Mouse (Mus musculus) embryonic fibroblast, embryonic 13.5 days (primary cell): Measurements from ENCODE around the gene Trim14. TPM values are rescaled to one million over a fixed set of nuclear protein-coding genes. Genes with fewer than 3 reads are reported as not detected.

ENCODE experiments used
- H3K27ac ChIP-seq: 2 replicates; pipeline ENCODE4 v1.5.1; 2012; ENCODE audit warnings: low read length, control low read depth, inconsistent platforms; ENCODE audit not compliant: insufficient read depth
- H3K4me1 ChIP-seq: 2 replicates; pipeline ENCODE4 v1.6.1; 2011; ENCODE audit warnings: low read length; ENCODE audit not compliant: control insufficient read depth, insufficient read depth
- H3K4me3 ChIP-seq: 2 replicates; pipeline ENCODE4 v1.5.1; 2011; ENCODE audit warnings: mild to moderate bottlenecking, control low read depth, low read length; ENCODE audit not compliant: insufficient read depth
- CTCF ChIP-seq: IDR thresholded peaks from 2 replicates; pipeline ENCODE4 v1.5.1; 2011; ENCODE audit warnings: mild to moderate bottlenecking, control low read depth, low read length, moderate library complexity, borderline replicate concordance; ENCODE audit not compliant: insufficient read depth
- POLR2A ChIP-seq: IDR thresholded peaks from 2 replicates; pipeline ENCODE4 v1.6.1; 2011; ENCODE audit warnings: low read depth, mild to moderate bottlenecking, control low read depth, low read length, moderate library complexity
- polyA plus RNA-seq: library from polyadenylated mRNA; stranded (reverse); fragments of >200 nt; gene quantifications from 2 replicates; pipeline ENCODE4 v1.2.4, GENCODE M21; 2011; ENCODE audit warnings: low read depth; ENCODE audit not compliant: missing spikeins, insufficient read length

The Trim14 gene
- polyA plus RNA-seq, 1 experiment: 0.93 TPM

DNA sequence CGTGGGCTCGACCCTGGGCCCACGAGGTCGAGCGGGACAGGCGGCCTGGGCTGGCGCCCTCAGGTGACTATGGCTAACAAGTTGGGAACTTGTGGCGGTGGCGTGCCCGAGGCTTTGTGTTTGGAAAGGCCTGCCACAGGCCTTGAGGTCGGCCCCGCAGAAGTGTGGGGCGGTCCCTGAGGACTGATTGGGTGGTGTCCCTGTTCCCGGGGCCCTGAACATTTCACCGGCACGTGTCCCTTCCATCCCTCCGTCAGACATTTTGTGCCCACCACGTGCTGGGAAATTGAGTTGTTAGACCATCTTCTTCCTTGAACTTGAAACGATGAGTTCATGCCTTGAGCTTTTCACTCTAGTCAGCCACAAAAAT lies 83.5 kb downstream of the Trim14 start:
- Histone ChIP-seq H3K4me3 (peak overlapping the region; percentile 57), H3K27ac (peak overlapping the region; percentile 94), H3K4me1 (peaks cover 6% of the 10 kb centered on the region)
- TF ChIP-seq CTCF (no peak), POLR2A (peak; percentile 65)

DNA sequence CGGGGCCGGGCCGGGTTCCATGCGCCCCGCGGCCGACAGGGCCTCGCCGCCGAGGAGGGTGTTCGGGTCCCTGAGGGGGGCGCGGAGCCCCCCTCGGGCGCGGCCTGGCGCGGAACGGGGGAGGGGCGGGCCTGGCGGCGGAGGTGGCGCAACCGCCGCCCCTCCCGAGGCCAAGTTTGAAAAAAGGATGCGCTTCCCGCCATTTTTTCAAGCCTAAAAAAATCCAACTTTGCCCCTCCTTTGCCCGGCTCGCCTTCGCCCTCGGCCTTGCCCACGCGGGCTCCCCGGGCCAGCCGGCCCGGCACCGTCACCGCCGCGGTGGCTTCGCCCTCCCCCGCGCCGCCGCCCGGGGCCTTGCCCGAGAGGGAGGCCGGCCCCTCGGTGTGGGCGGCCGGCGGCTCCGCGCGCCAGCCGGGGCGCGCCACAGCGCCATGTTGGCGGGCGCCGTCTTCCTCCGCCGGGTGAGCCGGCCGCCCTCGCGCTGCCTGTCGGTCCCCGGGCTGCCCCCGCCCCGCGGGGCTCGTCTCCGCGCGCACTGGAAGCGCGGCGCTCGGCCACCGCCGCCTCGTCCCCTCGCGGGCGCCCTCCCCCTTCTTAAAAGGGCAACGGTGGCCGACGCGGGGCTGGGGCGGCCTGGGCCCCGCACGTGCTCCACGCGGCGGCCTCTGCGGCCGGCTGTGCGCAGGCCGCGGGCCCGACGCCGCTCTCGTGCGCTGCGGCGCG lies 84.0 kb downstream of the Trim14 start:
- peaks cover 6% of the 10 kb centered on the region for H3K4me1 ChIP-seq
- H3K4me3 ChIP-seq: peak overlapping the region; percentile 89
- TF ChIP-seq POLR2A: no peak
- TF ChIP-seq CTCF: no peak
- H3K27ac ChIP-seq: peak overlapping the region; percentile 94

DNA sequence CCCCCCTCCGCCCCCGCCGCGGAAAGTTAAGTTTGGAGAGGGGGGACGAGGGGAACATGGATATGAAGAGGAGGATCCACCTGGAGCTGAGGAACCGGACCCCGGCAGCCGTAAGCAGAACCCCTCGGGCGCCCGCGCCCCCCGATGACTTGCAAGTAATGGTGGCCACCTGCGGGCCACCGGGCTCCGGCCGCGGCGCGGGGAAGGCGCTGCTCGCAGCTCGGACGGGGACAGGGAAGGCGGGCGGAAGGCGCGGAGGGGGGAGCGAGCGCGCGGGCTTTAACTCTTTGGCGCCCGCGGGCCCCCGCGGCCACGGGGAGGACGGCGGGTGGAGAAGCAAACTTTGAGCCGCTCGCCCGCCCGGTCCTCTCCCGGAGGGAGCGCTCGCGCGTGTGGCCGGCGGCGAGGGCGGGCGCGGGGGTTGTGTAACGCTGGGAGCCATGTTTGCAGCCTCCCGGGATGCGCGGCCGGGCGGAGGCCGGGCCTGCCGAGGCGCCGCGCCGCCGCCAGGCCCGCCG lies 84.6 kb downstream of the Trim14 start:
- TF ChIP-seq CTCF (no peak), POLR2A (peak; percentile 33; the same call in 1 of the 2 replicates)
- Histone ChIP-seq H3K27ac (peak overlapping the region; percentile 94), H3K4me1 (peaks cover 6% of the 10 kb centered on the region), H3K4me3 (peak overlapping the region; percentile 89)

DNA sequence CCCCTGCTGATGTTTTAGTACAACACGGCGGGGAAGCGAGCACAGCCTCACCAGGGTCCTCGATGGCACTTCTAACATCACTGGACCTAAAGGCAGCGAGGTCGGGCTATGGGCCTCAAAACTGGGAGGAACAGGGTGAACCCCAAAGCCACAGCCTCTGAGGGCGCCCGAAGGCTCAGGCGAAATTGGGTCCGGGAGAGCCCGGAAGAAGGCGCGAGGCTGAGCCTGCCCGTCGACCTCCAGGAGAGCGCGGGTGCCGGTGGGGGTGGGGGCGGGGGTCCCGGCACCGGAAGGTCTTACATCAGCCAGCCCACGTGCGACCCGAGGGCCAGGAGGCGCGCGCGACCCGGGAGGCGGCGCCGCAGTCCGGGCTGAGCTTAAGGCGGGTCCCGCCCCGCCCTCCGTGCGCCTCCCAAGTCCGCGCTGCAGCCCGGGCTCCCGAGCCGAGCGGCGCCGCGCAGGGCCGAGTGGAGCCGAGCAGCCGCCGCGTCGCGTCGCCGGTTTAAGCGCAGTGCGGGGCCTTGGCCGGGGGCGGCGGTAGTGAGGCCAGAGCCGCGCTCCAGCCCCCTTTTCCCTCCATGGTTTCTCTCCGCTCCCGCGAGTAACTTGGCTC lies 85.3 kb downstream of the Trim14 start, which contains the start of gene Anp32b:
TSS of gene Anp32b (plus strand) at position 384 of the 613 bp plus-strand sequence.
- peaks cover 3% of the 10 kb centered on the region; the same call in 1 of the 2 replicates for H3K4me1 ChIP-seq
- H3K4me3 ChIP-seq: peak within 1 kb of the TSS; percentile 89
- peak within 1 kb of the TSS; percentile 94 for H3K27ac ChIP-seq
- peak; percentile 43; the same call in 1 of the 2 replicates for TF ChIP-seq CTCF
- peak; percentile 48 for TF ChIP-seq POLR2A

DNA sequence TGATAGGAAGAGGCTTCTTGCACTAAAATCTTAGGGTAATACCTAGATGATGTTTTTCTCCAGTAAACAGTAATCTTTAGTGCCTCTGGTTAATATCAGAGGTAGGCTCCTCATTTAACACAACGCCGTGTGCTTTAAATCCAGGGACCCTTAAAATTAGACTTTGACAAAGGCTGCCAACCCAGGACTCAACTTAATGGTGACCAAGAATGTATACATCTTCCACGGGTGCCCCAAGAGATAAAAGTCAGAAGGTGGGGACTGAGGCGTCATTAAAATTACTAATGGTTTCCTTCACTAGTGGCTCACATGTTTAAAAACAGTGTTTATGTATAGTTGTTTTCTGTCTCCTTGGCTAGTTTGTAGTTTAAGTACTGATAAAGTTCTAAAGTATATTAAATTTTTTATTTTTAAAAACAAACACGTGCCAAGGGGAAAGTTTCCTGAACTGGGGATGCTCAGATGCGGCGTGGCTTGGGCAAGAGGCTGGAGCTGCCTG lies 85.9 kb downstream of the Trim14 start:
- TF ChIP-seq CTCF: no peak
- no peak for TF ChIP-seq POLR2A
- H3K4me1 ChIP-seq: peaks cover 3% of the 10 kb centered on the region; the same call in 1 of the 2 replicates
- H3K27ac ChIP-seq: peak overlapping the region; percentile 53
- H3K4me3 ChIP-seq: peak overlapping the region; percentile 24

DNA sequence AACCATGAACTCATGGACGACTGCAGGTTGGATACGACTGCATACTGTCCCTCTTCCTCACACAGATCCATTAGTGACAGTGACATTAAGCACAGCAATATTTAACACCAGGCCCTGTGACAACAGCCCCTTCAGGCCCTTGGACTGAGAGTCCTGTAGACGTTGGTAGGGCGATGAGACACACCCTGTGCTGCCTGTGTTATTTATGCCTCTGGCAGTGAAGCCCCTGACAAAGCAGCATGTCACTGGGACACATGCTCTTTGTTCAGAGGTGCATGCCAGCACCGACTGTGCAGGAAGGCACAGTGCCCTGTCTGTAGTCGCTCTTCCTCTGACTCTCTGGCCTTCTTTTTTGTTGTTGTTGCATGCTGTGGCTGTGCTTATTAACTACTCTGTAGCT lies 87.1 kb downstream of the Trim14 start:
- no peak overlapping the region for H3K27ac ChIP-seq

DNA sequence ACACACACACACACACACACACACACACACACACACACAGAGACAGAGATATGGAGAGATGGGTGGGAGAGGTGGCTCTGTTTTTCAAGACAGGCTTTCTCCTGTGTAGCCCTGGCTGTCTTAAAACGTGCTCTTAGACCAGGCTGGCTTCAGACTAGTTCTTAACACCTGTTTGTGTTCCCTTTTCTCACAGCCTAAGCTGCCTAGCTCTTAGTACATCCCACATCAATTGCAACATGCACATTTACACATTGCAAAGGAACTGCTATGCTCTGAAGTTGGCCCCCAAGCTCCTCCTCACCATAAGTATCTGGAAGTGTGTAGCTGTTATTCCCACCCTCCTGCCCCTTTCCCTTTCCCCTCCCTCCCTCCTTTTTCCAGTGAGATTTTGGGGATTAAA lies 88.5 kb downstream of the Trim14 start:
- TF ChIP-seq POLR2A (no peak), CTCF (no peak)
- H3K4me3 ChIP-seq: no peak overlapping the region
- H3K4me1 ChIP-seq: no peaks in the 10 kb centered on the region
- H3K27ac ChIP-seq: no peak overlapping the region

More for the DNA sequence above, 87.1 kb downstream of the Trim14 start:
- Histone ChIP-seq H3K4me3 (no peak overlapping the region), H3K4me1 (no peaks in the 10 kb centered on the region; the same call in 1 of the 2 replicates)
- TF ChIP-seq CTCF: no peak
- TF ChIP-seq POLR2A: no peak

DNA sequence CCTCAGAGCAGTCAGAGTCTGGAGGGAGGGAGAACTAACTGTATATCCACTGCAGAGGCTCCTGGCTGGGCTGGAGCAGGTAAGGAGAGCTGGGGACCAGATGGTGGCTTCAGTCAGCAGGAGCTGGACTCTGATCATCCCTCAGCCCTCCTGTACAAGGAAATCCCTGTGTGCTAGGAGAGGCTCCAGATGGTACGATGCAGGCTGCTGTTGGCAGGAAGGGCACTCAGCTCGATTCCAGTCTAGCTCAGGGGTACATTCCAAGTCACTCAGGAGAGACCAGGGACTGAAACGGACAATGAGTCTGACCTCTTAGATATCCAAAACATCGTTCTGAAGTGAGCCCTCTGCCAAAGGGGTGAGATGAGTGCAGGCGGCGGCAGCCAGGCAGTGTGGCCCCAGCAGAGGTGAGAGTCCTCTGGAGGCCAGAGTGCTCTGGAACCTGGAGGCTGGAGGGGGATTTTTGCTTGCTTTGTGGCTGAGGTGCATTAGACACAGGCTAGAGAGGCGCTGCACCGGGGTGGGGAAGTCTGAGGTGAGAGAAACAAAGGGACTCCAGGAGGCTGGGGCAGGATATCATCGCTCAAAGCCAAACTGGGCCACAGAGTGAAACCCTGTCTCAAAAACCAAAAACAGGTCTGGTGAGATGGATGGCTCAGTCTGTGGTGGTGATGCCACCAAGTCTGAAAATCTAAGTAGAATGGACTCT lies 90.5 kb downstream of the Trim14 start:
- H3K27ac ChIP-seq: no peak overlapping the region

More for the DNA sequence above, 90.5 kb downstream of the Trim14 start:
- Histone ChIP-seq H3K4me1 (no peaks in the 10 kb centered on the region), H3K4me3 (no peak overlapping the region)
- no peak for TF ChIP-seq CTCF
- TF ChIP-seq POLR2A: no peak

Other genes starting within 250 kb of the Trim14 start
- gene Foxe1, start 192.5 kb downstream of the Trim14 start, polyA plus RNA-seq: not detected in 2 replicates
- gene Trmo, start 146.7 kb downstream of the Trim14 start, polyA plus RNA-seq: 2.7 and 2.8 TPM in 2 replicates
- gene Hemgn, start 122.6 kb downstream of the Trim14 start, polyA plus RNA-seq: not detected in 2 replicates
- gene Anp32b, start 85.2 kb downstream of the Trim14 start, polyA plus RNA-seq: 202 and 231 TPM in 2 replicates
- gene Nans, start 46.9 kb downstream of the Trim14 start, polyA plus RNA-seq: 89.9 and 92.1 TPM in 2 replicates
- gene Coro2a, start 66.1 kb upstream of the Trim14 start, polyA plus RNA-seq: 0.81 and 0.82 TPM in 2 replicates
- 5.6 and 9.5 TPM in 2 replicates for gene Tbc1d2, start 114.1 kb upstream of the Trim14 start, polyA plus RNA-seq